Mouse (Mus musculus): ENCODE data around the gene Gm9837.

The Gm9837 gene

DNA sequence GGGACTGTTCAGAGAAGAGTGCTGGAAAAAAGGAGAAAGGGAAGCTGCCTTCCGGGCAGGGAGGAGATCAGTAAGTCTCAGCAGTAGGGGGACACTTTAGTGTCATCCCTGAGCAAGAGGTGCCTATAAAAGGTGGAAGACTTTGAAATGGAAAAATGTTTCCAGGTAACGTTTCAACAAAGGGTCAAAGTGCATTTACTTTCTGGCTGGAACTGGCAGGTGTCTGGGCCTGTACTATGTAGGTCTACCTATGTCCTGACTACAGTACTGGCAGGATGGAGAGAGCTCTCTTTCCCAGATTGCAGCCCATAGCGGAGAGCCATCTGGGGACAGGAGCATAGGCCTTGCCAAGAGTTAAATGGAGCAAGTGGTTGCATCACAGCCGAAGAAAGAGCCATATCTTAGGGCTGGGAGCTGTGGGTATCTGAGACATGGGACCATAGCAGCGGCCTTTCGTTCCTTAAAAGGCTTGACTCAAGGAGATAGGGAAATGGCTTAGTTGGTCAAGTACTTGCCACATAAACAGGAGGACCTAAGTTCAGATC lies 44.5 kb downstream of the Gm9837 start:
- DNase-seq (ENCODE audit: low spot score): no peak

GRCm38 (mm10) chr11:53425251-53425650 lies 45.0 kb downstream of the Gm9837 start:
- DNase-seq (ENCODE audit: low spot score): no peak

GRCm38 (mm10) chr11:53424826-53425225 lies 45.5 kb downstream of the Gm9837 start:
- no peak for DNase-seq (ENCODE audit: low spot score)

GRCm38 (mm10) chr11:53423036-53423435 lies 47.2 kb downstream of the Gm9837 start, which contains the start of gene Leap2:
Gene Leap2, minus strand, starts transcription at chr11:53423170.
- no peak for DNase-seq (ENCODE audit: low spot score)
